Mouse (Mus musculus) MEL (cell line): Measurements from ENCODE around the gene Rer1. TPM values are rescaled to one million over a fixed set of nuclear protein-coding genes. Genes with fewer than 3 reads are reported as not detected.
A peak's percentile ranks its signal among the peaks of the same experiment; 100 is the strongest.

Experiments used
- DNase-seq: peaks from one replicate; pipeline ENCODE4 v3.0.0; 2011; ENCODE audit warnings: low read depth, low spot score
- H3K27ac ChIP-seq: 2 replicates; pipeline ENCODE4 v1.5.1; 2012; ENCODE audit warnings: low read depth, mild to moderate bottlenecking, control low read depth, low read length, moderate library complexity; ENCODE audit not compliant: control insufficient read depth
- H3K27me3 ChIP-seq, 2 experiments: fragments of 150-350 bp in 1 of 2; sonication (generic) in 1 of 2; 2 replicates each; pipeline ENCODE4 v1.6.1; 2012; ENCODE audit warnings: low read length in 2 of 2, mild to moderate bottlenecking in 2 of 2, improper control_type of control experiment in 1 of 2, moderate library complexity in 1 of 2; ENCODE audit not compliant: insufficient read depth in 2 of 2, control insufficient read depth in 1 of 2
- H3K36me3 ChIP-seq, 2 experiments: 2 replicates each; pipeline ENCODE4 v1.6.1; 2012 to 2014; ENCODE audit warnings: low read length in 2 of 2, improper control_type of control experiment in 1 of 2, inconsistent platforms in 1 of 2, mild to moderate bottlenecking in 1 of 2; ENCODE audit not compliant: insufficient read depth in 2 of 2, control insufficient read depth in 1 of 2
- H3K4me1 ChIP-seq, 2 experiments: fragments of 150-350 bp in 1 of 2; sonication (generic) in 1 of 2; 2 replicates each; pipeline ENCODE4 v1.6.1; 2012; ENCODE audit warnings: low read length in 2 of 2, improper control_type of control experiment in 1 of 2, mild to moderate bottlenecking in 1 of 2; ENCODE audit not compliant: insufficient read depth in 2 of 2, control insufficient read depth in 1 of 2
- H3K4me3 ChIP-seq, 2 experiments: fragments of 150-350 bp in 1 of 2; sonication (generic) in 1 of 2; 2 replicates each; pipeline ENCODE4 v1.5.1; 2012; ENCODE audit warnings: low read depth in 2 of 2, low read length in 2 of 2, mild to moderate bottlenecking in 2 of 2, moderate library complexity in 2 of 2, control low read depth in 1 of 2, improper control_type of control experiment in 1 of 2; ENCODE audit not compliant: control insufficient read depth in 1 of 2, insufficient read depth in 1 of 2
- H3K79me2 ChIP-seq: 2 replicates; pipeline ENCODE4 v1.6.1; 2012; ENCODE audit warnings: mild to moderate bottlenecking, low read length, moderate library complexity; ENCODE audit not compliant: control insufficient read depth, poor library complexity, insufficient read depth
- H3K9ac ChIP-seq: 2 replicates; pipeline ENCODE4 v1.6.1; 2012; ENCODE audit warnings: low read depth, mild to moderate bottlenecking, control low read depth, low read length, moderate library complexity; ENCODE audit not compliant: control insufficient read depth, poor library complexity, severe bottlenecking
- H3K9me3 ChIP-seq: fragments of 150-350 bp; sonication (generic); replicated peaks from 2 replicates; pipeline ENCODE4 v1.6.1; 2012; ENCODE audit warnings: mild to moderate bottlenecking, low read length, improper control_type of control experiment, moderate library complexity; ENCODE audit not compliant: insufficient read depth
- CHD1 ChIP-seq: IDR thresholded peaks from 2 replicates; pipeline ENCODE4 v1.6.1; 2012; ENCODE audit warnings: low read depth, mild to moderate bottlenecking, inconsistent platforms, low read length, improper control_type of control experiment
- CHD2 ChIP-seq: IDR thresholded peaks from 2 replicates; pipeline ENCODE4 v1.6.1; 2011; ENCODE audit warnings: low read length, improper control_type of control experiment
- CTCF ChIP-seq, 3 experiments: IDR thresholded peaks in 2 of 3; conservative IDR thresholded peaks in 1 of 3; 2 replicates each; pipeline ENCODE4 v1.5.1; 2011 to 2012; ENCODE audit warnings: low read length in 3 of 3, low read depth in 2 of 3, mild to moderate bottlenecking in 2 of 3, improper control_type of control experiment in 1 of 3, inconsistent platforms in 1 of 3, mixed read lengths in 1 of 3, moderate library complexity in 1 of 3; ENCODE audit not compliant: control insufficient read depth in 1 of 3, insufficient read depth in 1 of 3, poor library complexity in 1 of 3, severe bottlenecking in 1 of 3
- ELF1 ChIP-seq: IDR thresholded peaks from 2 replicates; pipeline ENCODE4 v1.6.1; 2014; ENCODE audit warnings: low read depth, mild to moderate bottlenecking, inconsistent platforms, low read length, improper control_type of control experiment, moderate library complexity
- EP300 ChIP-seq, 2 experiments: IDR thresholded peaks; 2 replicates each; pipeline ENCODE4 v1.6.1; 2011; ENCODE audit warnings: improper control_type of control experiment in 2 of 2, low read length in 2 of 2, low read depth in 1 of 2, mild to moderate bottlenecking in 1 of 2
- ETS1 ChIP-seq: IDR thresholded peaks from 2 replicates; pipeline ENCODE4 v1.6.1; 2012; ENCODE audit warnings: low read depth, mild to moderate bottlenecking, inconsistent platforms, low read length, improper control_type of control experiment, moderate library complexity
- GATA1 ChIP-seq: IDR thresholded peaks from 2 replicates; pipeline ENCODE4 v1.6.1; 2011; ENCODE audit warnings: low read depth, low read length, improper control_type of control experiment
- KAT2A ChIP-seq: conservative IDR thresholded peaks from 2 replicates; pipeline ENCODE4 v1.6.1; 2012; ENCODE audit warnings: low read depth, low read length, improper control_type of control experiment, inconsistent platforms
- MAX ChIP-seq: IDR thresholded peaks from 2 replicates; pipeline ENCODE4 v1.6.1; 2011; ENCODE audit warnings: low read length, improper control_type of control experiment
- MAZ ChIP-seq: IDR thresholded peaks from 2 replicates; pipeline ENCODE4 v1.6.1; 2012; ENCODE audit warnings: low read depth, mild to moderate bottlenecking, inconsistent platforms, low read length, improper control_type of control experiment
- MEF2A ChIP-seq: IDR thresholded peaks from 2 replicates; pipeline ENCODE4 v1.6.1; 2014; ENCODE audit warnings: low read depth, mild to moderate bottlenecking, inconsistent platforms, low read length, improper control_type of control experiment; ENCODE audit not compliant: poor library complexity, insufficient replicate concordance, severe bottlenecking; ENCODE audit errors: extremely low read depth
- MXI1 ChIP-seq: IDR thresholded peaks from 2 replicates; pipeline ENCODE4 v1.6.1; 2011; ENCODE audit warnings: mild to moderate bottlenecking, low read depth, low read length, improper control_type of control experiment
- MYB ChIP-seq: IDR thresholded peaks from 2 replicates; pipeline ENCODE4 v1.6.1; 2011; ENCODE audit warnings: mild to moderate bottlenecking, low read depth, low read length, improper control_type of control experiment
- MYC ChIP-seq: IDR thresholded peaks from 2 replicates; pipeline ENCODE4 v1.6.1; 2011; ENCODE audit warnings: low read depth, mild to moderate bottlenecking, low read length, improper control_type of control experiment, moderate library complexity
- NELFE ChIP-seq: IDR thresholded peaks from 2 replicates; pipeline ENCODE4 v1.6.1; 2011; ENCODE audit warnings: low read depth, low read length, improper control_type of control experiment
- NRF1 ChIP-seq: IDR thresholded peaks from 2 replicates; pipeline ENCODE4 v1.6.1; 2014; ENCODE audit warnings: low read depth, mild to moderate bottlenecking, inconsistent platforms, low read length, improper control_type of control experiment, moderate library complexity; ENCODE audit not compliant: poor library complexity, insufficient read depth, severe bottlenecking
- POLR2AphosphoS2 ChIP-seq: IDR thresholded peaks from 2 replicates; pipeline ENCODE4 v1.6.1; 2011; ENCODE audit warnings: low read length, improper control_type of control experiment
- POLR2AphosphoS5 ChIP-seq: IDR thresholded peaks from 2 replicates; pipeline ENCODE4 v1.6.1; 2012; ENCODE audit warnings: low read depth, borderline replicate concordance, mild to moderate bottlenecking, inconsistent platforms, low read length, moderate library complexity, mixed read lengths
- RAD21 ChIP-seq: IDR thresholded peaks from 2 replicates; pipeline ENCODE4 v1.6.1; 2011; ENCODE audit warnings: mild to moderate bottlenecking, low read depth, low read length, improper control_type of control experiment
- RCOR1 ChIP-seq: IDR thresholded peaks from 2 replicates; pipeline ENCODE4 v1.6.1; 2012; ENCODE audit warnings: low read depth, mild to moderate bottlenecking, inconsistent platforms, low read length, improper control_type of control experiment
- SMC3 ChIP-seq: IDR thresholded peaks from 2 replicates; pipeline ENCODE4 v1.6.1; 2011; ENCODE audit warnings: low read depth, low read length, improper control_type of control experiment
- TAL1 ChIP-seq: IDR thresholded peaks from 2 replicates; pipeline ENCODE4 v1.6.1; 2012; ENCODE audit warnings: mild to moderate bottlenecking, inconsistent platforms, low read length, moderate library complexity, mixed read lengths
- TBP ChIP-seq: IDR thresholded peaks from 2 replicates; pipeline ENCODE4 v1.8.0; 2011; ENCODE audit warnings: low read depth, low read length, improper control_type of control experiment
- TCF12 ChIP-seq: IDR thresholded peaks from 2 replicates; pipeline ENCODE4 v1.6.1; 2014; ENCODE audit warnings: low read depth, mild to moderate bottlenecking, inconsistent platforms, low read length, improper control_type of control experiment, moderate library complexity
- UBTF ChIP-seq: IDR thresholded peaks from 2 replicates; pipeline ENCODE4 v1.6.1; 2012; ENCODE audit warnings: low read depth, mild to moderate bottlenecking, inconsistent platforms, low read length, improper control_type of control experiment, moderate library complexity, borderline replicate concordance; ENCODE audit not compliant: insufficient read depth
- USF1 ChIP-seq: IDR thresholded peaks from 2 replicates; pipeline ENCODE4 v1.6.1; 2014; ENCODE audit warnings: low read depth, mild to moderate bottlenecking, inconsistent platforms, low read length, improper control_type of control experiment, moderate library complexity
- USF2 ChIP-seq, 2 experiments: IDR thresholded peaks; 2 replicates each; pipeline ENCODE4 v1.6.1; 2011 to 2012; ENCODE audit warnings: improper control_type of control experiment in 2 of 2, low read length in 2 of 2, borderline replicate concordance in 1 of 2, inconsistent platforms in 1 of 2, low read depth in 1 of 2, mild to moderate bottlenecking in 1 of 2; ENCODE audit not compliant: insufficient read depth in 1 of 2
- ZC3H11A ChIP-seq: IDR thresholded peaks from 2 replicates; pipeline ENCODE4 v1.6.1; 2012; ENCODE audit warnings: low read depth, mild to moderate bottlenecking, inconsistent platforms, low read length, improper control_type of control experiment
- ZKSCAN1 ChIP-seq: IDR thresholded peaks from 2 replicates; pipeline ENCODE4 v1.6.1; 2012; ENCODE audit warnings: low read depth, mild to moderate bottlenecking, inconsistent platforms, low read length, improper control_type of control experiment, moderate library complexity
- ZMIZ1 ChIP-seq: IDR thresholded peaks from 2 replicates; pipeline ENCODE4 v1.6.1; 2012; ENCODE audit warnings: low read depth, mild to moderate bottlenecking, inconsistent platforms, low read length, improper control_type of control experiment, moderate library complexity
- ZNF384 ChIP-seq: IDR thresholded peaks from 2 replicates; pipeline ENCODE4 v1.6.1; 2012; ENCODE audit warnings: low read depth, mild to moderate bottlenecking, inconsistent platforms, low read length, improper control_type of control experiment
- polyA plus RNA-seq, 2 experiments: library from polyadenylated mRNA; stranded (reverse) in 1 of 2; unstranded in 1 of 2; fragments of >175 nt in 1 of 2; fragments of >200 nt in 1 of 2; gene quantifications; 2 replicates each; pipeline versions ENCODE4 v1.2.1 to v1.2.4; 2012; ENCODE audit warnings: low replicate concordance in 2 of 2, low read depth in 1 of 2; ENCODE audit not compliant: insufficient read length in 2 of 2, insufficient read depth in 1 of 2, missing spikeins in 1 of 2
- total RNA-seq: library from RNA; depleted of rRNA; stranded (reverse); fragments of 300-350 nt; gene quantifications from 2 replicates; pipeline ENCODE4 v1.2.3, GENCODE M21; 2012

The Rer1 gene
- total and polyA plus RNA-seq, 3 experiments, result 114 to 379 (median 140) TPM

DNA sequence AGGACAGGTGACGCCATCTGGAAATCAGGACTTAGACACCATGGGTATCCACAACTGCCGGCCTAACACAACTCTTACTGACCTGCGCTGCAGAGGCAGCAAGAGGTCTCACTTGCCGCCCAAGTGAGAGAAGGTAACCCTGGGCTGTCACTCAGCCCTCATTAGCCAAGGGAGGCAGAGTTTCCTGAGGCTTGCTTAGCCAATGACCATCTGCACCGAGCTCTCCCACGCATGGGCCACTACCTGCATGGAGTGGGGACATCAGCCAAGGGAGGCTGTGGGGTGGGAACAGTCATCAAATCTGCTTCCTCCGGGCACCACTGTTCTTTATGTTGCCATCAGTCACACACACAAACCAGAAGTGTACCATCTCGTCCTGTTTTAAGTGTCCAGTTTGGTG, 9.8 kb upstream of the Rer1 start:
- Histone ChIP-seq H3K4me1 (no peaks in the 10 kb centered on the region), H3K27ac (no peak overlapping the region), H3K36me3 (no peaks in the 10 kb centered on the region), H3K79me2 (no peaks in the 10 kb centered on the region), H3K9me3 (no peaks in the 10 kb centered on the region), H3K27me3 (no peaks in the 10 kb centered on the region), H3K4me3 (no peak overlapping the region), H3K9ac (no peak overlapping the region)
- no peak for DNase-seq
- TF ChIP-seq TAL1, result no peak

DNA sequence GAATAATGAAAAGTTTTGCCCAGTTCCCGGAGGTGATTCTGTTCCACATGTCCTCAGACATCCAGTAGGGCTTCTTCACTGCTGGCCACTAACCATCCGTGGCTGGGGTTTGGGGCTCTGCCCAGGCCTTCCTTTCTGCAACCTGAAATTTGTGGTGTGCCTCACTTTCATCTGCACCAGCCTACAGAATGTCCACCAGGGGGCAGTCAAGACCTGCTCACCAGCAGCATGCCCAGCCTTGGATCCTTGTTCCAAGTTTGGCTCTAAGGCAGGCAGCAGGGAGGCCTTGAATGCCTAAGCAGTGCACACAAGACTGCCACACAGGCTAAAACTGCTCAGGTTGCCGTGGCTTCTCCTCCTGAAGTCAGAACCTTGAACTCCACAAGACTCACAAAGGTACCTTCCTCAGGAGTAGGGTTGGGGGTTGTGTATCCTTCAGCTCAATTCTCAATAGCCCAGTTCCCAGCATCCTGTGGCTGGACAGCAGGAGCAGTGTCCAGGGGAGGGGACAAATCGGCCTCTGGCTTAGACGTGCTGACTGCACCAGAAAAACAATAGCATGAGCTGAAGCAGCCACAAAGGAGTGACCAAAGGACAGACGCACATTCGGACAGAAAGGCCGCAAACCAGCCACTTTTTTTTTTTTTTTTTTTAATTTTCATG, 9.2 kb upstream of the Rer1 start:
- Histone ChIP-seq H3K79me2 (no peaks in the 10 kb centered on the region), H3K9me3 (no peaks in the 10 kb centered on the region), H3K36me3 (no peaks in the 10 kb centered on the region), H3K4me3 (no peak overlapping the region), H3K9ac (no peak overlapping the region), H3K27me3 (no peaks in the 10 kb centered on the region), H3K4me1 (no peaks in the 10 kb centered on the region), H3K27ac (no peak overlapping the region)
- peak; percentile 88 for DNase-seq
- TF ChIP-seq MAZ (no peak), EP300 (IDR thresholded peaks at IDR 0.05; ENCODE audit: low read depth in 1 of 2, low read length in 2 of 2) (no peak), SMC3 (peak; percentile 100), RCOR1 (no peak), TBP (no peak), CHD2 (no peak), MXI1 (peak; percentile 22; the same call in 1 of the 2 replicates), ZMIZ1 (no peak), NELFE (no peak), RAD21 (no peak; the same call in none of the 2 replicates), ZC3H11A (peak; percentile 99), NRF1 (no peak), MYB (no peak), USF2 (IDR thresholded peaks at IDR 0.05; ENCODE audit: borderline replicate concordance in 1 of 2, insufficient read depth in 1 of 2, low read depth in 1 of 2, low read length in 2 of 2) (no peak), POLR2AphosphoS2 (no peak), KAT2A (no peak), MYC (0 out of 2 replicates have a peak, but pooled peaks have one; percentile 58), CTCF (IDR thresholded peaks at IDR 0.05 in 2 of 3, conservative IDR thresholded peaks at IDR 0.05 in 1 of 3; ENCODE audit: control insufficient read depth in 1 of 3, insufficient read depth in 1 of 3, low read depth in 2 of 3, low read length in 3 of 3, poor library complexity in 1 of 3, severe bottlenecking in 1 of 3) (peak; percentile 85 to 100 (median 96); a peak in 5 of 6 replicates), POLR2AphosphoS5 (no peak), TCF12 (0 out of 2 replicates have a peak, but pooled peaks have one; percentile 5), UBTF (no peak), MEF2A (no peak), ZKSCAN1 (no peak), ETS1 (no peak), GATA1 (no peak), ELF1 (no peak), CHD1 (no peak), ZNF384 (no peak; the same call in 1 of the 2 replicates), TAL1 (no peak), USF1 (no peak), MAX (no peak)
